Mouse (Mus musculus) ES-E14 (cell line): ENCODE measurements at regions not wholly inside any gene's neighbourhood (a gene's known extent, or its start where the extent isn't known, plus 50 kb on each side); places are given as distances from the start of the nearest gene placed in this dataset.

Source experiments
- DNase-seq: peaks from one replicate; pipeline ENCODE4 v3.0.0-alpha.2; 2013; ENCODE audit warnings: low read depth, low spot score
- H3K27ac ChIP-seq: 2 replicates; pipeline ENCODE4 v1.5.1; 2012; ENCODE audit warnings: low read depth, mild to moderate bottlenecking, low read length, moderate library complexity, mixed read lengths; ENCODE audit not compliant: poor library complexity, insufficient read depth, severe bottlenecking
- H3K36me3 ChIP-seq: 2 replicates; pipeline ENCODE4 v1.6.1; 2012; ENCODE audit warnings: mild to moderate bottlenecking, low read length, moderate library complexity, mixed read lengths; ENCODE audit not compliant: control insufficient read depth, poor library complexity, insufficient read depth, severe bottlenecking
- H3K4me1 ChIP-seq, 2 experiments: fragments of 150-350 bp in 1 of 2; sonication (generic) in 1 of 2; 2 replicates each; pipeline ENCODE4 v1.6.1; 2012; ENCODE audit warnings: low read length in 2 of 2, mild to moderate bottlenecking in 1 of 2, mixed read lengths in 1 of 2; ENCODE audit not compliant: control insufficient read depth in 2 of 2, insufficient read depth in 2 of 2, poor library complexity in 1 of 2
- H3K4me3 ChIP-seq, 2 experiments: fragments of 150-350 bp in 1 of 2; sonication (generic) in 1 of 2; 2 replicates each; pipeline ENCODE4 v1.5.1; 2012; ENCODE audit warnings: low read length in 2 of 2, low read depth in 1 of 2, mild to moderate bottlenecking in 1 of 2, mixed read lengths in 1 of 2; ENCODE audit not compliant: insufficient read depth in 1 of 2, poor library complexity in 1 of 2, severe bottlenecking in 1 of 2
- H3K9ac ChIP-seq: 2 replicates; pipeline ENCODE4 v1.6.1; 2012; ENCODE audit warnings: low read depth, mild to moderate bottlenecking, low read length, mixed read lengths; ENCODE audit not compliant: poor library complexity, insufficient read depth, severe bottlenecking
- H3K9me3 ChIP-seq: fragments of 150-350 bp; sonication (generic); 2 replicates; pipeline ENCODE4 v1.6.1; 2012; ENCODE audit warnings: low read depth, mild to moderate bottlenecking, low read length; ENCODE audit not compliant: control insufficient read depth, insufficient read depth
- CHD2 ChIP-seq: IDR thresholded peaks from 2 replicates; pipeline ENCODE4 v1.6.1; 2014; ENCODE audit warnings: mild to moderate bottlenecking, low read depth, low read length, inconsistent platforms
- HCFC1 ChIP-seq: IDR thresholded peaks from 2 replicates; pipeline ENCODE4 v1.6.1; 2012; ENCODE audit warnings: low read length, inconsistent platforms, borderline replicate concordance; ENCODE audit not compliant: insufficient read depth
- MAFK ChIP-seq: IDR thresholded peaks from 2 replicates; pipeline ENCODE4 v1.6.1; 2014; ENCODE audit warnings: mild to moderate bottlenecking, low read depth, low read length, inconsistent platforms; ENCODE audit not compliant: insufficient read depth
- ZC3H11A ChIP-seq: IDR thresholded peaks from 2 replicates; pipeline ENCODE4 v1.6.1; 2012; ENCODE audit warnings: low read depth, mild to moderate bottlenecking, inconsistent platforms, low read length, borderline replicate concordance
- ZNF384 ChIP-seq: IDR thresholded peaks from 2 replicates; pipeline ENCODE4 v1.6.1; 2012; ENCODE audit warnings: low read depth, low read length, inconsistent platforms
- in situ Hi-C, 2 experiments: fragments of 600-800 bp; cut with MboI; formaldehyde crosslinking; loops; one replicate each; pipeline ENCODE4 v1.15.1; 2025; ENCODE audit warnings: low sequenced_read_pairs in 2 of 2, inconsistent platforms in 1 of 2; ENCODE audit not compliant: unreplicated experiment in 2 of 2

GRCm38 (mm10) chr8:6125265-6125664 is 1020.1 kb upstream of the Slc10a2 start:
- Histone ChIP-seq H3K9me3 (no peaks in the 10 kb centered on the region), H3K4me1 (no peaks in the 10 kb centered on the region), H3K9ac (no peak overlapping the region), H3K36me3 (no peaks in the 10 kb centered on the region), H3K27ac (no peak overlapping the region), H3K4me3 (no peak overlapping the region)
- DNase-seq = no peak
- TF ChIP-seq HCFC1 = no peak
- TF ChIP-seq MAFK = no peak
- no peak for TF ChIP-seq ZNF384
- no peak for TF ChIP-seq CHD2
- no peak for TF ChIP-seq ZC3H11A
- in situ Hi-C loops = no loop called here

- Histone ChIP-seq H3K4me1 (no peaks in the 10 kb centered on the region), H3K9ac (no peak overlapping the region), H3K9me3 (no peaks in the 10 kb centered on the region), H3K36me3 (no peaks in the 10 kb centered on the region), H3K27ac (no peak overlapping the region), H3K4me3 (no peak overlapping the region)
- DNase-seq = no peak
- TF ChIP-seq CHD2 = no peak
- TF ChIP-seq ZNF384 = no peak
- TF ChIP-seq ZC3H11A = no peak
- TF ChIP-seq MAFK = no peak
- no peak for TF ChIP-seq HCFC1
- in situ Hi-C loops = no loop called here
Measured at GRCm38 (mm10) chr8:6119506-6119905, 1014.4 kb upstream of the Slc10a2 start.

- Histone ChIP-seq H3K9ac (no peak overlapping the region), H3K27ac (no peak overlapping the region), H3K9me3 (no peaks in the 10 kb centered on the region), H3K4me1 (no peaks in the 10 kb centered on the region), H3K4me3 (no peak overlapping the region), H3K36me3 (no peaks in the 10 kb centered on the region)
- TF ChIP-seq CHD2 = no peak
- in situ Hi-C loops = no loop called here
- no peak for DNase-seq
Measured at GRCm38 (mm10) chr8:6111351-6111750, 1006.2 kb upstream of the Slc10a2 start.

GRCm38 (mm10) chr8:6090028-6090427 is 984.9 kb upstream of the Slc10a2 start:
- Histone ChIP-seq H3K4me1 (no peaks in the 10 kb centered on the region), H3K4me3 (no peak overlapping the region), H3K9me3 (no peaks in the 10 kb centered on the region), H3K27ac (no peak overlapping the region), H3K9ac (no peak overlapping the region), H3K36me3 (no peaks in the 10 kb centered on the region)
- DNase-seq = no peak
- TF ChIP-seq CHD2 (no peak), ZC3H11A (no peak), MAFK (no peak), HCFC1 (no peak), ZNF384 (no peak)
- in situ Hi-C loops = no loop called here

- Histone ChIP-seq H3K4me3 (no peak overlapping the region), H3K9ac (no peak overlapping the region), H3K9me3 (no peaks in the 10 kb centered on the region), H3K36me3 (no peaks in the 10 kb centered on the region), H3K4me1 (no peaks in the 10 kb centered on the region), H3K27ac (no peak overlapping the region)
- in situ Hi-C loops = no loop called here
- TF ChIP-seq ZNF384 (no peak), HCFC1 (no peak), ZC3H11A (no peak), MAFK (no peak), CHD2 (no peak)
- no peak for DNase-seq
Measured at GRCm38 (mm10) chr8:6043939-6044577, 938.9 kb upstream of the Slc10a2 start.
